Mouse (Mus musculus) brown adipose tissue, adult 24 weeks (tissue): ENCODE results near the gene Fcer1g. TPM values are rescaled to one million over a fixed set of nuclear protein-coding genes. Genes with fewer than 3 reads are reported as not detected.

Source experiments
- H3K27ac ChIP-seq: fragments of 200-500 bp; replicated peaks from 2 replicates; pipeline ENCODE4 v1.5.1; 2012; ENCODE audit warnings: low read depth, mild to moderate bottlenecking, low read length
- H3K4me1 ChIP-seq: fragments of 200-500 bp; 2 replicates; pipeline ENCODE4 v1.6.1; 2012; ENCODE audit warnings: low read length, mixed read lengths; ENCODE audit not compliant: control insufficient read depth, insufficient read depth, insufficient read length
- H3K4me3 ChIP-seq: fragments of 200-500 bp; 2 replicates; pipeline ENCODE4 v1.5.1; 2012; ENCODE audit warnings: low read depth, mild to moderate bottlenecking, low read length, moderate library complexity; ENCODE audit not compliant: insufficient read depth
- polyA plus RNA-seq: library from polyadenylated mRNA; stranded (reverse); fragments of >200 nt; gene quantifications from 2 replicates; pipeline ENCODE4 v1.2.4, GENCODE M21; 2012; ENCODE audit not compliant: missing spikeins, insufficient read depth, insufficient read length

The Fcer1g gene
- polyA plus RNA-seq, 1 experiment: 29.3 TPM

- H3K27ac ChIP-seq: peak overlapping the region; percentile 73
- no peaks in the 10 kb centered on the region; the same call in 1 of the 2 replicates for H3K4me1 ChIP-seq
- H3K4me3 ChIP-seq: no peak overlapping the region
Observed at GRCm38 (mm10) chr1:171239992-171240744, 6.0 kb upstream of the Fcer1g start.

GRCm38 (mm10) chr1:171238463-171238862 lies 4.3 kb upstream of the Fcer1g start:
- H3K27ac ChIP-seq: no peak overlapping the region
- H3K4me1 ChIP-seq: no peaks in the 10 kb centered on the region; the same call in 1 of the 2 replicates
- H3K4me3 ChIP-seq: no peak overlapping the region

- Histone ChIP-seq H3K4me1 (peaks cover 3% of the 10 kb centered on the region), H3K27ac (no peak overlapping the region), H3K4me3 (no peak overlapping the region)
Observed at GRCm38 (mm10) chr1:171237438-171237837, 3.3 kb upstream of the Fcer1g start.

GRCm38 (mm10) chr1:171235791-171236190 lies 1.6 kb upstream of the Fcer1g start:
- H3K27ac ChIP-seq: no peak overlapping the region

GRCm38 (mm10) chr1:171234538-171234937 lies 373 bp upstream of the Fcer1g start:
- H3K4me1 ChIP-seq: peaks cover 3% of the 10 kb centered on the region
- H3K27ac ChIP-seq: peak overlapping the region; percentile 54; the same call in 1 of the 2 replicates
- no peak overlapping the region for H3K4me3 ChIP-seq

More at GRCm38 (mm10) chr1:171235791-171236190, 1.6 kb upstream of the Fcer1g start:
- Histone ChIP-seq H3K4me1 (peaks cover 3% of the 10 kb centered on the region), H3K4me3 (no peak overlapping the region)

GRCm38 (mm10) chr1:171232800-171233730 lies 1.1 kb downstream of the Fcer1g start:
- H3K27ac ChIP-seq: peak overlapping the region; percentile 58
- peaks cover 3% of the 10 kb centered on the region for H3K4me1 ChIP-seq
- H3K4me3 ChIP-seq: peak overlapping the region; percentile 47

- H3K27ac ChIP-seq: peak overlapping the region; percentile 50
Observed at GRCm38 (mm10) chr1:171232348-171232747, 1.8 kb downstream of the Fcer1g start.

GRCm38 (mm10) chr1:171231844-171232243 lies 2.3 kb downstream of the Fcer1g start:
- Histone ChIP-seq H3K4me1 (peaks cover 3% of the 10 kb centered on the region), H3K27ac (no peak overlapping the region), H3K4me3 (peak overlapping the region; percentile 7; the same call in 1 of the 2 replicates)

More at GRCm38 (mm10) chr1:171232348-171232747, 1.8 kb downstream of the Fcer1g start:
- peak overlapping the region; percentile 25; the same call in 1 of the 2 replicates for H3K4me3 ChIP-seq
- peaks cover 3% of the 10 kb centered on the region for H3K4me1 ChIP-seq

GRCm38 (mm10) chr1:171230215-171230614 lies 4.0 kb downstream of the Fcer1g start:
- H3K27ac ChIP-seq: no peak overlapping the region
- H3K4me1 ChIP-seq: peaks cover 3% of the 10 kb centered on the region
- no peak overlapping the region for H3K4me3 ChIP-seq

GRCm38 (mm10) chr1:171229750-171230149 lies 4.4 kb downstream of the Fcer1g start:
- no peak overlapping the region for H3K4me3 ChIP-seq
- H3K4me1 ChIP-seq: peaks cover 3% of the 10 kb centered on the region
- no peak overlapping the region for H3K27ac ChIP-seq

- Histone ChIP-seq H3K4me3 (no peak overlapping the region), H3K27ac (no peak overlapping the region)
Observed at GRCm38 (mm10) chr1:171227879-171228278, 6.3 kb downstream of the Fcer1g start.

GRCm38 (mm10) chr1:171226780-171227179 lies 7.4 kb downstream of the Fcer1g start:
- no peak overlapping the region for H3K4me3 ChIP-seq
- H3K27ac ChIP-seq: no peak overlapping the region

More at GRCm38 (mm10) chr1:171227879-171228278, 6.3 kb downstream of the Fcer1g start:
- peaks cover 3% of the 10 kb centered on the region for H3K4me1 ChIP-seq

GRCm38 (mm10) chr1:171224857-171225256 lies 9.3 kb downstream of the Fcer1g start, which contains the start of gene Apoa2:
Gene Apoa2 (plus strand): TSS chr1:171225054.
- no peak within 1 kb of the TSS for H3K27ac ChIP-seq
- H3K4me1 ChIP-seq: no peaks in the 10 kb centered on the region
- no peak within 1 kb of the TSS for H3K4me3 ChIP-seq

More at GRCm38 (mm10) chr1:171226780-171227179, 7.4 kb downstream of the Fcer1g start:
- no peaks in the 10 kb centered on the region for H3K4me1 ChIP-seq

GRCm38 (mm10) chr1:171223796-171224195 lies 10.4 kb downstream of the Fcer1g start:
- Histone ChIP-seq H3K4me3 (no peak overlapping the region), H3K27ac (no peak overlapping the region), H3K4me1 (no peaks in the 10 kb centered on the region)

- Histone ChIP-seq H3K4me3 (peak overlapping the region; percentile 56), H3K27ac (peak overlapping the region; percentile 82)
Observed at GRCm38 (mm10) chr1:171223168-171223567, 11.0 kb downstream of the Fcer1g start.

More at GRCm38 (mm10) chr1:171223168-171223567, 11.0 kb downstream of the Fcer1g start:
- H3K4me1 ChIP-seq: no peaks in the 10 kb centered on the region
